Mouse (Mus musculus): ENCODE results near the gene Camsap2. TPM values are rescaled to one million over a fixed set of nuclear protein-coding genes. Genes with fewer than 3 reads are reported as not detected.

Camsap2 gene
- total RNA-seq, 2 experiments from 2014 or later, result 131 to 133 TPM

- DNase-seq (ENCODE audit: low spot score in 2 of 2), result no peak
Observed at GRCm38 (mm10) chr1:136227870-136228269, 118.0 kb downstream of the Camsap2 start.

GRCm38 (mm10) chr1:136226626-136227025 lies 119.3 kb downstream of the Camsap2 start:
- DNase-seq (ENCODE audit: low spot score in 2 of 2), result no peak

- no peak for DNase-seq (ENCODE audit: low spot score in 2 of 2)
Observed at GRCm38 (mm10) chr1:136225846-136226245, 120.1 kb downstream of the Camsap2 start.

- no peak for DNase-seq (ENCODE audit: low spot score in 2 of 2)
Observed at GRCm38 (mm10) chr1:136223758-136224342, 122.1 kb downstream of the Camsap2 start.

- DNase-seq (ENCODE audit: low spot score in 2 of 2), result no peak
Observed at GRCm38 (mm10) chr1:136222386-136222785, 123.5 kb downstream of the Camsap2 start.

- no peak for DNase-seq (ENCODE audit: low spot score in 2 of 2)
Observed at GRCm38 (mm10) chr1:136220037-136220871, 125.7 kb downstream of the Camsap2 start.

Other genes starting within 250 kb of the Camsap2 start
- 10 to 100 TPM; 54.8 to 57.3 TPM for gene Kif21b, start 214.7 kb downstream of the Camsap2 start, total RNA-seq (2021)
- gene Mroh3, start 133.3 kb downstream of the Camsap2 start, total RNA-seq (2021), result 1 to 10 TPM in 1 of 2 experiments, under 1 TPM in 1; 0.42 to 1.1 TPM
- gene Inava, start 111.8 kb downstream of the Camsap2 start, total RNA-seq (2021), result 1 to 10 TPM; 1.6 to 2.3 TPM
- 1 to 10 TPM; 3.8 to 4.2 TPM for gene Gpr25, start 85.2 kb downstream of the Camsap2 start, total RNA-seq (2021)
- 10 to 100 TPM in 1 of 2 experiments, 1 to 10 TPM in 1; 9.7 to 11.8 TPM for gene Ddx59, start 69.2 kb upstream of the Camsap2 start, total RNA-seq (2021)
- under 1 TPM; 0.14 to 0.23 TPM for gene Kif14, start 120.2 kb upstream of the Camsap2 start, total RNA-seq (2021)

Data from left cerebral cortex, adult 18-20 months (tissue).